Mouse (Mus musculus): ENCODE data around the gene Mpp3.
A peak's percentile ranks its signal among the peaks of the same experiment; 100 is the strongest.

The Mpp3 gene

GRCm38 (mm10) chr11:102028087-102028816 is at the start of gene Mpp3:
TSS of gene Mpp3 (minus strand) at chr11:102028461.
- DNase-seq (ENCODE audit: low read depth): no peak

- DNase-seq (ENCODE audit: low read depth): no peak
Observed at GRCm38 (mm10) chr11:102073722-102074121, 45.5 kb upstream of the Mpp3 start.

DNA sequence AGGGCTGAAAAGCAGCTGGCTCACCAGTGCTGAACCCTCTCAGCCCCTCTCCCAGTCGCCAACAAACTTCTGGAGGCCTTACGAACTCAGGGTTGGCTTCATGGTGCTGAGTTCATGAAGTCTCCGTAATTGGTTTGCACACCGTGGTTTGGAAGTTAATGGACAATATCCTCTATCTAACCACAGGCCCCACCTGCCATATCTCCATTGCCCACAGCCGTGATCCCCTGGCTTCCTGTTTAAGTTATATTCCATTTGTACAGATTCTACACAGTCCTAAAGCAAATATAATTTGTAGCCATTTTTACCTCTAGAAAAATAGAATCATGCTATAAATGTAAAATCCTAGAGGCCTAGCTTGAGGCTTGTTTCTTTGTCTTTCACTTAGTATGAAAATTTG is 44.5 kb upstream of the Mpp3 start:
- DNase-seq (ENCODE audit: low read depth): no peak

DNA sequence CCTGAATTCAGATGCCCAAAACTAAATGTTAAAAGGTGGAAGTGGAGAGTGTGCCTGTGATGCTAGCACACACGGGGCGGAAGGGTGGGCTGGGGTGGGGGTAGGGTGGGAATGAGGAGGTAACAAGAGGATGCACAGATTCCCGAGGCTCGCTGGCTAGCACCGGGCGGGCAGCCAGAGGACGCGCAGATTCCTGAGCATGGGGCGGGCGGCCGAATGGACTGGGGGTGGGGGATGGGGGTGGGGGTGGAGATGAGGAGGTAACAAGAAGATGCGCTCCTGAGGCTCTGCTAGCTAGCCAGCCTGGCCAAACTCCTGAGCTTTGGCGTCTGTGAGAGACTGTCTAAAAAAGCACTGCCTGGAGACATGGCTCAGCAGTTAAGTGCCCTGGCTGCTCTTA is 42.2 kb upstream of the Mpp3 start:
- no peak for DNase-seq (ENCODE audit: low read depth)

DNA sequence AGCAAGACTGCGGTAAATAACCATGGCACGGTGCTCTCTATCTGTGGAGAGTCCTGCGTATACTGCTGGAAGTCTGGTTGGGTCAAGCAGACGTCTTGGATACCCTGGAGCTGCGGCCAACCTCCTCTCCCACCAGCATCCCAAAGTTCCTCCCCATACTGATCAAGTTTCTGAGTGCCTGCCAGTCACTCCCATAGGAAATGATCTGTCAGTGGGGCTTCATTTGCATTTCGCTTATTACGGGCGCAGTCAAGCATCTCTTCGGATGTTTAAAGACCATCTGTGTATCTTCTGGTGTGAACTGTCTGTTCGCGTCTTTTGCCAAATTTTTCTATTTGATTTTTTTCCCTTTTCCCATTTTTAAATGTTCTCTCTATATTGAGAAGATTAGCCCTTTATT is 41.4 kb upstream of the Mpp3 start:
- no peak for DNase-seq (ENCODE audit: low read depth)

DNA sequence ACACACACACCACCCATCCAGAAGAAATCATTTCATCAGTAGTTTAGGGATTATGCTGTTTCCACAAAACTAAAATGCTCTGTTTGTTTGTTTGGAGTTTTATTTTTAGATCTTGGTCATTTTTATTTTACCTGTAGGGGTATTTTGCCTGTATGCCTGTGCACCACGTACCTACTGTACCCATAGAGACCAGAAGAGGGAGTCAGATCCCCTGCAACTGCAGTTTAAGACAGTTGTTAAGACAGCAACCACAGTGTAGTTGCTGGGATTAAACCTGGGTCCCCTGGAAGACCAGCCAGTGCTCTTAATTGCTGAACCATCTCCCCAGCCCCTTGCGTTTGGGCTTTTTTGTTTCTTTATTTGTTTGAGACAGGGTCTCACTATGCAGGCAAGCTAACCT is 40.7 kb upstream of the Mpp3 start:
- no peak for DNase-seq (ENCODE audit: low read depth)

DNA sequence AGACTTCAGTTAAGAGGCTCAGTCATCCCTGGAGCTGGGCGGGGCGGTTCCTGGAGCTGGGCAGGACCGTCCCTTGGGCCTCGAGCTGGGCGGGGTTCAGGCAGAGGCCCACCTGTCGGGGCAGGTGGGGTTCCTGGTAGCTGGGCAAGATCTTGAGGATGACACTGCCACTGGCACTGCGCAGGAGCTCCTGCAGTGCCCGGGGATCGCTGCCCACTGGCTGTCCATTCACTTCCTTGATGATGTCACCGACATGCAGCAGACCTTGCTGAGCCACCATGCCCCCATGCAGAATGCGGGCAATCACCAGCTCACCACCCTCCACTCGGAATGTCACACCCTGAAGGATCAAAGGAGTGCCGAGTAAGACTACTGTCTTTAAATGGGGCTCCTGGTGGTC is 34.8 kb upstream of the Mpp3 start:
- DNase-seq (ENCODE audit: low read depth): no peak

- DNase-seq (ENCODE audit: low read depth): no peak
Observed at GRCm38 (mm10) chr11:102061941-102062473, 33.7 kb upstream of the Mpp3 start.

DNA sequence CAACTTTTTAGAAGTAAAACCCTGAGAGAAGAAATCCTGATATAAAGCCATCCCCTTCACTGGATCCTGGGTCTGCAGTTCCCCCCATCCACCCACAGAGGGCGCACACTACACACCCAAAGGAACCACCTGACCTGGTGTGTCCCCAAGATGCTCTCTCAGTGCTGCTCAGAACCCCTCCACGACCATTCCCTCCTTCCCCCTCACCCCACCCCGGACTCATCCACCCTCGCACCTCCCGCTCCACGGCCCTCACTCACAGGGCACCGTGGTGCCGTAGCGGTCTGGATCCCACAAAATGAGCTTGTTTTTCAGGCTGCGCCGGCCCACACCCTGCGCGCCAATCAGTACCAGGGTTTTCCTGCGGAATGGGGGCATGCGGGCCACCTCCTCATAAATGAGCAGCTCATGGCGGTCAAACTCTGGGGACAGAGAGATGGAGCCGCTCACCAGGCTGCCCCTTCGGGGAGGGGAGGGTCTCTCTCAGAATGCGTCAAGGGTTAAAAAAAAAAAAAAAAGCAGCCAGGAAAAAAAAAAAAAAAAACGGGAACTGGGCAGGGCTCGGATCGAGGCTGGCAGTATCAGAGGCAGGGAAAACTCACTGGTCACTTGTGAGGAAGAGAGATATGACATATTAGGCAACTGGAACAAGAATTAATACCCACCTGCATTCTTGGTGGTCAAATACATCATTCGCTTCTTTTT is 33.1 kb upstream of the Mpp3 start:
- DNase-seq (ENCODE audit: low read depth): peak; percentile 70

DNA sequence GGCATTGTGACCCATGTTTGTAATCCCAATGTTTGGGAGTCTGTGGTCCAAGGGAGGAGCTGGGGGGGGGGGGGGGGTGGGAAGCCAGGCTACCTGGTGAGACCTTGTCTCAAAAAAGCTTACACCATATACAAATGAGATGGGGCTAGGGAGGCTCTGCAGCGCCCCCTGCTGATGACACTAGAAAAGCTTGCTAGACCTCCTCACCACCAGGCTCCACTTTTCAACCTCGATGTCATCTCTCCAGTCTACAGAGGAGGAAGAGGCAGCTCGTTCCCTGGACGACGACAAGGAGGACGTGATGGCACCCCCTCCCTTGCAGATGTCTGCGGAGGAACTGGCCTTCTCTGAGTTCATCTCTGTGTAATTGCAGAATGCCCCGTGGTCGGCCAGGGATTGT is 25.6 kb upstream of the Mpp3 start:
- DNase-seq (ENCODE audit: low read depth): peak; percentile 67

DNA sequence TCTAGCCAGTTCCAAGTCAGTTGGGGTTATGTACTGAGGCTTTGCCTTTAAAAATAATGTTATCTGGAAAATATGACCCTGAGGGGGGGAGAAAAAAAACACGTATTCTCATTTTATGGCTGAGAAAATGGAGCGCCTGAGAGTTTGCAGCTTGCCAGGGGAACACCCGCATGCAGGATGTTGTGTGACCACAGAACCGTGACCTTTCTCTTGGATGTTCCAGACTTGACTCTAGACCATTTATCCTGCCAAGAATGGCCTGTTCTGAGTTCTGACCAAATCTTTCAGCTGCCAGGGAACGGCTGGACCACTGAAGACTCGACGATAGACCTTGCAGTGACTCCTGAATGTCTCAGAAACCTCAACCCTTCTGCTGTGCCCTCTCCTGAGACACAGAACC is 24.9 kb upstream of the Mpp3 start:
- no peak for DNase-seq (ENCODE audit: low read depth)

GRCm38 (mm10) chr11:102052697-102053096 is 24.4 kb upstream of the Mpp3 start:
- DNase-seq (ENCODE audit: low read depth): no peak

DNA sequence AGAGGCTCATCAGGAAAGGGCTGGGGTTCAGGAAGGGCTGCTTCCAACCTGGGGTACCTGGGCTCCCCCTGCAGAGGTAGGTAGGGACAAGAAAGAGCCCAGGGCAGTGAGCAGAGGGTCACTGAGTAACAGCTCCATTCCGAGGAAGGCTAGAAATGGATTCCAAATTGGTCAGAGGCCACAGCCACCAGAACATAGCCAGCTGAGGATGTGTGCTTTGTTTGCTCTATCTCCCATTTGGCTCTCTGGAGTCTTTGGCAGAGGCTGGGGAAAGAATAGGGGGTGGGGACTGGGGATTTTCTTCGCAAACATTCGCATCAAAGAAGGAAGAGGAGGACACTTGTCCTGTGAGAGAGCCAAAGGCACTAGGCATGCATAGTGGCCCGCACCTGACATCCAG is 23.7 kb upstream of the Mpp3 start:
- DNase-seq (ENCODE audit: low read depth): no peak

DNA sequence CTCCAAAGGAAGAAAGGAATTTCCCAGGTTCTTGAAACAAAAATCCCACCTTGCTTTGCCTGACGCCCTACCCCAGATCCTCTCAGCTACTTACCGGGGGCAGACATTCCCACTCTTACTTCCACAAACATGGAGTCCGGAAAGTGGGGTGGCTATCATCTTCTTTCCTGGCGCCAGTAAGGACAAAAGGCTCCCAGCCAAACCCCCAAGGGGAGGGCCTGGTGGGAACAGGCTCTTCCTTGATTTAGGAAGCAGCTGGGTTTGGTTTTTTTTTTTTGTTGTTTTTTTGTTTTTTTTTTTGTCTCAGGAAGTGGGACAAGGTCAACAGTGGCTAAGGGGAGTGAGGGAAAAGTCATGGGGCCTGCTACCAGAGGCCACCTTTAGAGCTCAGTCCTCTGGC is 23.3 kb upstream of the Mpp3 start:
- no peak for DNase-seq (ENCODE audit: low read depth)

DNA sequence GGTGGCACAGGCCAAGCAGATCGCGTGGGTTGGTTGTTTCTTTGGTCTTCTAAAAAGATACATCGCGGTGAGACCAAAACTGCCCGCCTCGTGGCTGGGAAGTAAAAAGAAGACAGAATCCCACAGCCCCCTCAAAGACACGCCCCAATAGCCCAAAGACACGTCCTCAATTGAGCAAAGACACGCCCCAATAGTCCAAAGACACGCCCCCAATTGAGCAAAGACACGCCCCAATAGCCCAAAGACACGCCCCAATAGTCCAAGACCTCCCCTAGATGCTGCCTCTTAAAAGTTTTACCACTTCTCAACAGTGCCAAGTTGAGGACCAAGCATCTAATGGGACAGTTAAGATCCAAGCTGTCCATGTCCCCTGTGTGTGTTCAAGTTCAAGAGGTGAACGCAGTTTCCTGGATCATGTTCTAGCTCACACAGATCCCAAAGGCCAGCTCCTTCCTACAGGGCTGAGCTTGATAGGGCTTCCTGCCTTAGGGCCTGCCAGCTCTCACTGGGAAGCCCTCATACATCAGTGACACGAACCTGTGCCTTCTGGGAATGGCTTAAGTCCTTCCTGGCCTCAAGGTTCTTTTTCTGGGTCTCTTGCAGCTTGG is 21.7 kb upstream of the Mpp3 start:
- no peak for DNase-seq (ENCODE audit: low read depth)

DNA sequence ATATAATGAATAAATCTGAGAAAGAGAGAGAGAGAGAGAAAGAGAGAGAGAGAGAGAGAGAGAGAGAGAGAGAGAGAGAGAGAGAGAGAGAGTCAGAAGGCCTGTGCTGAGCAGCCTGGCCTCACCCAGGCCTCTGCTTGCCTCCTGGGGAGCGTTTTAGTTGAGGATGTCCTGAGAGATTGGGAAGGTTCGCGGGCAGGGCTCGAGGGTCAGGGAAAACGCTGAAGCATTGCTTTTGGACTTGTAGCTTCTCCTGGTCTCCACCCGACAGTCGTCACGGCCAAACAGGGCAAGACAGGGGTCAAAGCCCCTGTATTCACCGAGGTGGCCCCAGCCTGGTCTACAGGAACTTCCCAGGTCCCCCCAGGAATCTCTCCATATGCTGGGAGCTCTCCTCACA is 18.3 kb upstream of the Mpp3 start:
- no peak for DNase-seq (ENCODE audit: low read depth)

- DNase-seq (ENCODE audit: low read depth): no peak
Observed at GRCm38 (mm10) chr11:102044691-102045212, 16.5 kb upstream of the Mpp3 start.

DNA sequence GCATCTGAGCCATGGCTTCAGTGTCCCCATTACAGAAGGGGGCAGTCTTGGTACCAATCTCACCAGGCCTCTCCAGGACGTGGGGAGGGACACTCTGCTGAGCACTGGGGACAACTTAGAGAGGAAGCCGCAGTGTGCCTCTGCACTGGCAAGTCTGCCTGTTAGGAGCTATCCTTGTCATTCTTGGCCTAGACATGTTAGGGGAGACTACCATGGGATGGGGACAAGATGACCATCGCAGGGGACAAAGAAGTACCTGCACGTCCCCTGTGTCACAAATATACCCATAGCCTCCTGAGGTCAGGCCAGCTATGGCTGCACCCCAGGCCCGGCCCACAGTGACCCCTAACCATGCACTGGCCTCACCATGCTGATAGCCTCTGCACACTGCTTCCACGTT is 15.1 kb upstream of the Mpp3 start:
- no peak for DNase-seq (ENCODE audit: low read depth)

GRCm38 (mm10) chr11:102042971-102043370 is 14.7 kb upstream of the Mpp3 start:
- no peak for DNase-seq (ENCODE audit: low read depth)

DNA sequence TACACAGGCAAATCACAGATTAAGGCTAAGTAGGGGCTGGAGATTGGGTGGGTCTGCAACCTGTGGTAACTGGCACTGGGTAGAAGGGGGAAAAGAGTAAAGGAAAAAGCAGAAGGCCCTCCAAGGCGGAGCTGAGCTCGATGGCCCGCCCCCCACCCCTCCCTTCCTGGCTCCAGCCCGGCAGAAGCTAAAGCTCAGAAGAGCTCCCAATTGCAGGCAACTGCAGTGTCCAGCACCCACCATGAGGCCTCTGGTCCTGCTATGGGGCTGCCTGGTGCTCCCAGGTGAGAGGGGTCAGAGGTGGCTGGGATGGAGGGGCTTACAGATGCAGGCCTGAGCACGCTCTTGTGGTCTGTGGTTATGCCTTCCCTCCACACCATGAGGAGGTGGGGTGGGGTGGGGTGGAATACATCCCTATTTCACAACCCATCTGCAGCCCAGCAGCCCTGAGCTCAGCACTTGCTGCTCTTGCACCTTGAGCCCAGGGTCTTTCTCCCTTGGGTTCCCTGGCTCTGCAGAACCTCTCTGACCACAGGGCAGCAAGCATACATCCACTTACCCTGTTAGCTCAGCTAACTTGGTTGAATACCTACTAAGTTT is 13.2 kb upstream of the Mpp3 start, which contains the start of gene Cd300lg:
TSS of gene Cd300lg (plus strand) at position 160 of the 600 bp plus-strand sequence.
- DNase-seq (ENCODE audit: low read depth): peak; percentile 16

DNA sequence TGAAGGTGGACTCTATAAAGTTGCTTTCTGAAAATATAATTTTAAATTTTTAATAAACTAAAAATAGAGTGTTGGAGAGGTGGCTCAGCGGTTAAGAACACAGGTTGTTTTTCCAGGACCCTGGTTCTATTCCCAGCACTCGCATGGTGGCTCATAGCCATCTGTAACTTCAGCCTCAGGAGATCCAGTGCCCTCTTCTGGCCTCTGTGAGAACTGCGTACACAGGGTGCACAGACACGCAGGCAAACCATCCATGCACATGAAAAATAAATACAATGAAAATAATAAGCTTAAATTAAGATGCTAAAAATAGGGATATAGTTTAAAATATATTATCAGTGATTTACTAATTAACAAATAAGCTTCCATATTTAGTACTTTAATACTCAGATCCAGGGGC is 12.4 kb upstream of the Mpp3 start:
- no peak for DNase-seq (ENCODE audit: low read depth)

DNA sequence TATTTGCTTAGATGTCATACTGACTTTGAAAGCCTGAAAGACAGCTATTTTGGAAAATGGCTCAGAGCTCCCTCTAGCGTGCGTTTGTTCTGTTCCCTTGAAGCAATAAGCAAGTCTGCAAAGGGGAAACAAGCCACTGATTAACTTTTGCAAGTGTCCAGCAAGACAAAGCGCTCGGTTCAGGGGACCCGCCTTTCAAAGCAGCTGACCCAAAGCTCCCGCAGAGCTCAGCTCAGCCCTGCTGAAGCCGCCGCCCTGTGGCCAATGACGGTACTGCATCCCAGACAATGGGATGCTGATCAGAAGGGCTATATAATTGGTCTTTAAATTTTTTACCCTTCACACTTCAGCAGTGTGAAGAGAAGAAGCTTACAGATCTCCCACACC is 11.9 kb upstream of the Mpp3 start:
- DNase-seq (ENCODE audit: low read depth): peak; percentile 77
